Mouse (Mus musculus): ENCODE data around the gene Elf2. TPM values are rescaled to one million over a fixed set of nuclear protein-coding genes. Genes with fewer than 3 reads are reported as not detected.

Elf2 gene
- polyA plus RNA-seq, 1 experiment from 2014 or later, result 39.1 TPM

DNA sequence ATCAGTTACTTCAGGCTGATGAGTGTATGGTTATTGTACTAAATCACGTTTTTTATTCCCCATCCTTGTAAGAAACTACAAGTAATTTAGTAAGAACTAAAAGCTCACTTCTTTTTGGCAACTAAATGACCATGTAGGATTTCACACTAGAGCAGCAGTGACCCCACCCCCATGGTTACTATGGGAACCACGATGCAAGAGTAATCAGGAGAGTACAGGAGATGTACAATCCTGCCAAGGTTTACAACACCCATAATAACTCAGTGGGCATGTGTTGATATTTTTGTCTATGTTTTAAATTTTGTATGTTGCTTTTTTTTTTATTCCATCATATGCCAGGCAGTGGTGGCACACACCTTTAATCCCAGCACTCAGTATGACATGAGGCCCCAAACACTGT, 45.2 kb downstream of the Elf2 start:
- no peaks in the 10 kb centered on the region for H3K9me3 ChIP-seq
- H3K9ac ChIP-seq, result no peak overlapping the region
- no peak overlapping the region for H3K27ac ChIP-seq (replicated peaks)
- H3K4me3 ChIP-seq, result no peak overlapping the region
- peaks cover 6% of the 10 kb centered on the region; the same call in 1 of the 2 replicates for H3K4me1 ChIP-seq (replicated peaks)
- no peak overlapping the region for H3K4me2 ChIP-seq
- peaks cover 8% of the 10 kb centered on the region; the same call in 1 of the 2 replicates for H3K36me3 ChIP-seq
- H3K27me3 ChIP-seq, result no peaks in the 10 kb centered on the region
- 59% methylated on average over 2 of the region's 2 CpGs for WGBS
- no peak for ATAC-seq (ENCODE audit: low read depth)

DNA sequence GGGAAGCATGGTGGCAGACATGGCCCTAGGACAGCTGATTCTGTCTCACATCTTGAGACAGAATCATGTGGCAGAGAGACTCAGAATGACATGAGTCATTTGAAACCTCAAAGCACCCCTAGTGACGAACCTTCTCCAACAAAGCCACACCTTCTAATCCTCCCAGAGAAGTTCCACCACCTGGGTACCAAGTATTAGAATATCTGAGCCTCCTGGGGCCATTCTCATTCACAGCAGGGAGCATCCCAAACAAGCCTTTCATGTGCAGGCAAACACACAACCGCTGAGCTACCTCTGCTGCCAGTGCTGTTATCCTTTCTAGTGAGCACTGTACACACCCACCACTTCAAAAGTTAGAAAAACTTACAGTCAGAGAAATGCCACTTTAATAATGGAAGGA, 46.2 kb downstream of the Elf2 start:
- H3K4me2 ChIP-seq, result no peak overlapping the region
- no peaks in the 10 kb centered on the region for H3K27me3 ChIP-seq
- H3K4me3 ChIP-seq, result no peak overlapping the region
- H3K9ac ChIP-seq, result no peak overlapping the region
- 48% methylated on average over 2 of the region's 2 CpGs for WGBS
- no peak overlapping the region for H3K27ac ChIP-seq (replicated peaks)
- peaks cover 6% of the 10 kb centered on the region; the same call in 1 of the 2 replicates for H3K4me1 ChIP-seq (replicated peaks)
- H3K36me3 ChIP-seq, result peaks cover 8% of the 10 kb centered on the region; the same call in 1 of the 2 replicates
- H3K9me3 ChIP-seq, result no peaks in the 10 kb centered on the region
- ATAC-seq (ENCODE audit: low read depth), result no peak

DNA sequence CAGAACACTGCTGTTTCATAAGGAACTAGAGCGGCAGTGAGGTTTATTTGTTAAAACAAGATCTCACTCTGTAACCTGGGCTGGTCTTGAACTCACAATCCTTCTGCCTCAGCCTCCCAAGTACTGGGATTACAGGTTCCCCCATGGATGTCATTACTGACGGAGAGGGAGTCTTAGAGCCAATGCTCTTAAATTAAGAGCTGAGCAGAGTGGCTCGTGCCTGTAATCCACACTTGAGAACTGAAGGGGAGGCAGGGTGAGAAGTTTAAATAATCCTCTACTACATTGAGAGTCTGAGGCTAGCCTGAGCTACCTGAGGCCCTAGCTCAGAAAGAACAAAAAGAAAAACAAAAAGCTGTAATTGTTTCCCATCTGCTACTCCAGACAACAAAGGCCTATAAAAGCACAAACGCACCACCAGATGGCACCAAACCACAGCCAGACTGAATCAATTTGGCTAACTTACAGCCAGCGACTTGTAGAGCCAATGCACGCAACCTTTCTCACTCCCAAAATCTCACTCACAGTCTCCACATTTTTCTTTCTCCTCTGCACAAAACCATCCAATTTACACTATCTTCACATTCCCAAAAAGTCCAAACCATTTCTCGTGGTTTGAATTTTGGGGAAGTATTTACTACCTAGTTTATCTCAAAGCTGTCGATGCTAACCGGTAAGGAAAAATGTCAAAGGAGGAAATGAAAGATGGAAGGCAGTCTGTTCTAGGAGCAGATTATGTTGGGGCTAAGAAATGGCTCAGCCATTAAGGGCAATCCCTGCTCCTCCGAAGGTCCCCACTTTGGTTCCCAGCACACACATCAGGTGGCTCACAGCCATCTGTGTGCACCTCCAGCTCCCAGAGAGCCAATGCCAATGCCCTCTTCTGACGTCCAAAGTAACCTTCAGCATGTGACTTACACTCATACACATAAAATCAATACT, 51.3 kb downstream of the Elf2 start:
- ATAC-seq (ENCODE audit: low read depth), result peak; percentile 71
- H3K36me3 ChIP-seq, result peaks cover 15% of the 10 kb centered on the region

DNA sequence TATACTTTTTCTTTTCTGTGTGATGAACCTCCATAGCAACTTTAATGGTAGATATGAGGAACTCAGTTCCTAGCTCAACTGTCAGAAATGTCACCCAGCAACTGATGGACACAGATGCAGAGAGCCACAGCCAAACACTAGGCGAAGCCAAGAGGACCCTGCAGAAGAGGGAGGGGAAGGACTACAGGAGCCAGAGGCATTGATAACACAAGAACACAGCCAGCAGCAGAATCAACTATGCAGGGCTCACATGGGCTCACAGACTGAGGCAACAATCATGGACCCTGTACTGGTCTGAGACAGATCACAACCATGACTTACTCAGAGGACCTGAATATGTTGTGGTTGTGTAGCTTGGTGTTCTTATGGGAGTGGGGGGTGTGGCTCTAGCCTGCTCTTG, 56.1 kb downstream of the Elf2 start:
- Histone ChIP-seq H3K4me1 (replicated peaks) (no peaks in the 10 kb centered on the region), H3K9me3 (no peaks in the 10 kb centered on the region), H3K4me3 (no peak overlapping the region), H3K36me3 (peaks cover 10% of the 10 kb centered on the region), H3K27ac (replicated peaks) (no peak overlapping the region), H3K9ac (no peak overlapping the region), H3K4me2 (no peak overlapping the region), H3K27me3 (no peaks in the 10 kb centered on the region)
- WGBS, result 76% methylated on average over 1 of the region's 1 CpGs
- no peak for ATAC-seq (ENCODE audit: low read depth)

More for the DNA sequence above, 51.3 kb downstream of the Elf2 start:
- Histone ChIP-seq H3K27ac (replicated peaks) (peak overlapping the region; percentile 77), H3K9ac (peak overlapping the region; percentile 28; the same call in 1 of the 2 replicates), H3K4me1 (replicated peaks) (no peaks in the 10 kb centered on the region), H3K9me3 (no peaks in the 10 kb centered on the region), H3K27me3 (no peaks in the 10 kb centered on the region), H3K4me3 (no peak overlapping the region), H3K4me2 (no peak overlapping the region)
- WGBS, result 54% methylated on average over 11 of the region's 11 CpGs

DNA sequence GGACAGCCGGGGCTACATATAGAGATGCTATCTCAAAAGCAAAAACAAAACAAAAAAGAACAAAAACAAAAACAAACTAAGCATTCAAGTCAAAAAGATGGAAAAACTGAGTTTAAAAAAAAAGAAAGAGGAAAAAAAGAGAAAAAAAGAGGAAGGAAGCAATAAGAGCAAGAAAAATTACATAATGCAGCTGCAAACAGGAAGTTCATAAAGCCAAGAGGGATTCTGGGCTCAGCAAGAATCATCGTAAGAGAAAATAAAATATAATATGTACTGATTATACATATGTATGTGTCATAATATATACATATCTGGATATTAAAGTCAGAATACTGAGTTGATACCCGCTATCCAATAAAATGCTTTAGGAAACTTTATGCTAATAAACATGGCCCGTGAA, 58.7 kb downstream of the Elf2 start:
- 93% methylated on average over 4 of the region's 4 CpGs for WGBS
- no peak overlapping the region for H3K4me2 ChIP-seq
- no peak overlapping the region for H3K9ac ChIP-seq
- ATAC-seq (ENCODE audit: low read depth), result no peak
- no peaks in the 10 kb centered on the region for H3K9me3 ChIP-seq
- peaks cover 9% of the 10 kb centered on the region for H3K4me1 ChIP-seq (replicated peaks)
- no peak overlapping the region for H3K27ac ChIP-seq (replicated peaks)
- H3K36me3 ChIP-seq, result peaks cover 10% of the 10 kb centered on the region
- H3K4me3 ChIP-seq, result no peak overlapping the region
- H3K27me3 ChIP-seq, result no peaks in the 10 kb centered on the region

DNA sequence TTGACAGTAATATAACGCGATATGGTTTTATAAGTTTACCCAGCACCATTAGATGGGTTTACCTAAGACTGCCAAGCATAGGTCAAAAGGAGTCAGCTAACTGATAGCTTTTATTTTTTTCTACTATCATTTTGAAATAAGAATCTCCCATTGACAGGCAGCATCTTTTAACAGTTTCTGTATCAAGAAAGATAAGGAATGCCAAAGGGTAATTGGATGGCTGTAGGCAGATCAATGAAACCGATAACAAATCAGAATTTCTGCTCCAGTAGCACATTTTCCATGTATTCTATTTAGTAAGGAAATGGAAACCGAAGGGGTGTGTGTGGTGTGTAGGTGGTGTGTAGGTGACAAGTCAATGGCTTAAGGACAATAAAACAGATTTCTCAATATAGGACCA, 62.0 kb downstream of the Elf2 start:
- Histone ChIP-seq H3K9me3 (no peaks in the 10 kb centered on the region), H3K36me3 (no peaks in the 10 kb centered on the region), H3K4me1 (replicated peaks) (peaks cover 21% of the 10 kb centered on the region), H3K27ac (replicated peaks) (no peak overlapping the region), H3K4me2 (no peak overlapping the region), H3K4me3 (no peak overlapping the region), H3K27me3 (no peaks in the 10 kb centered on the region), H3K9ac (no peak overlapping the region)
- WGBS, result 75% methylated on average over 4 of the region's 4 CpGs
- ATAC-seq (ENCODE audit: low read depth), result no peak

DNA sequence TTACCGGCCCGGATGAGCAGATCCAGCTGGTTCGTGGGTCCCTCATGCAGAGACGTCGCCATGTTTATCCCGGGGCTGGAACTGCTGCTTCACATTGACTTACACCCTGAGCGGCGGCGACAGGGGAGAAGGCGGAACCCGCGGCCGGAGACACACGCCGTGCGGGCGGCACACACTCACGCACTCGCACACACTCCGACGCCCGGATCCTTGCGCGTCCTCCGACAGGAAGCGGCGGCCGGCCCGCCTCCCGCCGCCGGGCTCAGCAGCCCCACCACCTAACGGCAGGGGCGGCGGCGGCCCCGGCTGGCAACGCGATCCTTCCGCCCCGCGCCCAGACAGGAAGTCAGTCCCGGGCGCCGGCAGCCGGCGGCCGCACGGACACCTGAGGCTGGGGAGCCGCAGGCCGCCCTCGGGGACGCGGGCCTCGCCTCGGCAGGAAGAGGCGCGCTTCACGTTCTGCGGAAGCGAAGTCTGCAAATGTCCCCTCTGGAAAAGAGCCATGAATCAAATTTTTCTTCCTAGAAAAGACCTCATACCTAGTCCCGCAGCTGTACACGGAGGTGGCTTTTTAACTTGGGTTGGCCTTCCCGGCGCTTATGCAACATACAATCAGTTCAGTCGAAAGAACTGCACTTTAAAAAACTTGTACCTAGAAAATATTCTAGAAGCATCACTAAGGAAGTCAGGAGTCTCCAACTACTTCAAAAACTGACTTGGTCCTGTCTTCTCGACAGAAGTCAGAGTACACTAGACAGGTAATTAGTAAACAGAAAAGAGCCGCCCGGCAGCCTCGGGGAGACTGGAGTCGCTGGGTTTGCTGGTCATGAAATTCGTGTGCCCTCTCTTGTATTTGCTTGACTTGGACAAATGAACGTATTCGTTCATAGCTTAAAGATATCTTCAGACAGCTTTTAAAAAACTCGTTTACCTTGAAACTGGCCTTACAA, 63.0 kb downstream of the Elf2 start:
- WGBS, result under 1% methylated on average over 74 of the region's 75 CpGs
- Histone ChIP-seq H3K9ac (peak overlapping the region; percentile 91), H3K4me2 (peak overlapping the region; percentile 79), H3K27ac (replicated peaks) (peak overlapping the region; percentile 96), H3K27me3 (no peaks in the 10 kb centered on the region), H3K4me1 (replicated peaks) (peaks cover 21% of the 10 kb centered on the region), H3K36me3 (no peaks in the 10 kb centered on the region), H3K9me3 (no peaks in the 10 kb centered on the region), H3K4me3 (peak overlapping the region; percentile 99)
- peak; percentile 60; the same call in 1 of the 2 replicates for ATAC-seq (ENCODE audit: low read depth)

DNA sequence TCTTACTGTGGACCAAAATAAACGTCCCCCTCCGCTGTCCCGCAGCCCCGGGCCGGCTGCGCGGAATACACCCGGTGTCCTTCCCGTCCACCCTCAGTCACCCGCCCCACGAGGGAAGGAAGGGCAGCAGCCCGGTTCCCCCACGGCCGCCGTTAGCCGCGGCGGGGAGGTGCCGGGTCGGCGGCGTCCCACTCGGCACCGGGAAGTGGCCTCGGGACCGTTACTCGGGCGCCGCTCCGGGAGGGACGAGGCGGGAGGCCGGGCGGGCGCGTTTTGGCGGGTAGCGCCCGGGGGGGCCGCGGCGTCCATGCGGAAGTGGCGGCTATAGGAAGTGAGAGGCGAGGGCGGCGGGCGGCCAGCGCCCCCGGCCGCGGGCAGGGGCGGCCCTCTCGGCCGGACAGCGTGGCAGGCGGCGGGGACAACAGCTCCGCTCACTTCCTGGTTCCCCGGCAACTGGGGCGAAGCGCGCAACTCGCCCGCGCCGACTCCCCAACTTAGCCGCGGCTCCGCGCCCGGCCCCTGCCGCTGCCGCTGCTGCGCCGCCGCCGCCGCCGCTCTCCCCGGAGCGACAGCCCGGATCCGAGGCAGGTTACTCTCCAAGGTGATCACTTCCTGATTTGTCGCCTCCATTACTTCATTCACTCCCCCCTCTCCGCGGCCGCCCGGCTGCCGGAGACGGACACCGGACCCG, 63.9 kb downstream of the Elf2 start:
- Histone ChIP-seq H3K4me1 (replicated peaks) (peaks cover 21% of the 10 kb centered on the region), H3K9ac (peak overlapping the region; percentile 91), H3K27me3 (no peaks in the 10 kb centered on the region), H3K36me3 (no peaks in the 10 kb centered on the region), H3K4me3 (peak overlapping the region; percentile 99), H3K4me2 (peak overlapping the region; percentile 79), H3K9me3 (no peaks in the 10 kb centered on the region), H3K27ac (replicated peaks) (peak overlapping the region; percentile 96)
- peak; percentile 72 for ATAC-seq (ENCODE audit: low read depth)
- WGBS, result under 1% methylated on average over 81 of the region's 93 CpGs

DNA sequence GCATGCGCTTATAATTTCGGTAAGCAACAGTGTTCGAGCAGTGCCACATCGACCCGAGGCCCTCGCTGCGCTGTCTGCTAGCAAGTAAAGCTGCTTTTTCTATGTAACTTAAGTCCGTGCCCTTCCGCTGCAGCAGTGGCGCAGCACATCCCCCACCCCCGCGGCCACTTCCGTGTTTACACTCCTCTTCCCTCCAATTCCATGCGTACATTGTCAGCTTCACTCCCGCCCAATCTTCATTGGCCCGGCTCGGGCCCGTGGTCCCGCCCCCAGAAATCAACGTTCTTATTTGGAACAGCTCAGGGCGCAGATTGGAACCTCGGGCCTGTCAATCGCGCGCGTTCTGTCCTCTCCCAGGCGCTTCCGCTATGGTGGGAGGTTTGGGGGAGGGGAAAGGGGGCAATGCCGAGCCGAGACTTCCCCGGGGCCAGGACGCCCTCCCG, 64.5 kb downstream of the Elf2 start:
- Histone ChIP-seq H3K27ac (replicated peaks) (peak overlapping the region; percentile 96), H3K9ac (peak overlapping the region; percentile 91), H3K4me2 (peak overlapping the region; percentile 79), H3K4me1 (replicated peaks) (peaks cover 21% of the 10 kb centered on the region), H3K4me3 (peak overlapping the region; percentile 99), H3K36me3 (no peaks in the 10 kb centered on the region), H3K9me3 (no peaks in the 10 kb centered on the region), H3K27me3 (no peaks in the 10 kb centered on the region)
- peak; percentile 98 for ATAC-seq (ENCODE audit: low read depth)
- under 1% methylated on average over 33 of the region's 33 CpGs for WGBS

DNA sequence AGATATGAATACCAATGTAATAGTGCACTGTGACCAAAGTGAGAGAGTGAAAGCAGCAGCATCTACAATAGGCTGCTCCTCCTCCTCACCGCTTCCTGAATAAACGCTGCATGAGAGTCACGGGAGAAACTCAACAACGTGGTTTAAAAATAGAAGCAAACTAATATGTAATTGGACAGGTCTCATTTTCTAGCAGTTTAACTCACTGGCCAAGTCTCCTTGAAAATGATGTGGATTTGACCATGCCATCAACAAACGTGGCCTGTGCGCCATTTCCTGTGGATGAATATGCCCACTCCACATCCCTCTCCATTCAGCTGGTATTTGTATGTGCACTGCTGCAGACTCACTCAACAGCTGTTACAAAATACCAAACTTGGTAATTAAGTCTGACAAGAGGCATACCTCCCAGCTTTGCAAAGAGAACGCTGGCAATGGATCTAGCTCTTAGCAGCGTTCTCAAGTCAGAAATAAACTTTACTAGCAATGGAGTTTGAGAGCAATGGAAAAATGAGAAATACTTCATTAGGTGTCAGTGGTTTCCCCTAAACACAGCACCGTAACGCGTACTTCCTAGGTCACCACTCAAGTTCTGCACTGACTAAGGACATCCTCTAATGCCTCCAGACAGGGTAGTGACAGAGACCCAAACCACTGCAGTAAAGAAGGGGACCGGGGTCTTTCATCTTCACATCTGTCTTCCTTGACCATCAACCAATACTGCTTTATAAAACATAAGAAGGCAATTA, 70.2 kb downstream of the Elf2 start:
- Histone ChIP-seq H3K9me3 (no peaks in the 10 kb centered on the region), H3K27me3 (no peaks in the 10 kb centered on the region), H3K9ac (no peak overlapping the region), H3K4me1 (replicated peaks) (peaks cover 6% of the 10 kb centered on the region), H3K27ac (replicated peaks) (no peak overlapping the region), H3K4me3 (no peak overlapping the region), H3K4me2 (no peak overlapping the region), H3K36me3 (peaks cover 10% of the 10 kb centered on the region)
- WGBS, result 91% methylated on average over 12 of the region's 12 CpGs
- ATAC-seq (ENCODE audit: low read depth), result no peak

DNA sequence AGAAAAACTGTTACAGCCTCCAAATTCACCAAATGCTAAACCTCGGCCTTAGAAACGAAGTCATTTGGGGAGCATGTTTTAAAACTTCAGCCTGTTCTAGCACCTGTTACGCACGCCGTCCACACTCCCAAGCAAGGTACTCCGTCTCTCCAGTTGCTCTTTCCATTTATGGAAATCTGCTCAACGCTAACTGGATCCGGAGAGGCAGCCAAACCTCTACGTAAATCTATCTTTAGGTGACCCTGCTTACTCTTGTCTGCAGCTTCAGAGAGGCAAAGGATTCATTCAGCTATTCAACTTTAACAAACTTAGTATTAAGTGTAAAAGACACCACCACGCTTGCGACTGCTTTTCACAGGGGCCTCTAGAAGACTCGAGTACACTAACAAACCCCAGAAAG, 72.0 kb downstream of the Elf2 start:
- no peaks in the 10 kb centered on the region for H3K27me3 ChIP-seq
- peaks cover 27% of the 10 kb centered on the region for H3K36me3 ChIP-seq
- ATAC-seq (ENCODE audit: low read depth), result no peak
- no peak overlapping the region for H3K9ac ChIP-seq
- H3K4me1 ChIP-seq (replicated peaks), result no peaks in the 10 kb centered on the region
- no peaks in the 10 kb centered on the region for H3K9me3 ChIP-seq
- 90% methylated on average over 12 of the region's 12 CpGs for WGBS
- no peak overlapping the region for H3K27ac ChIP-seq (replicated peaks)
- no peak overlapping the region for H3K4me3 ChIP-seq
- H3K4me2 ChIP-seq, result no peak overlapping the region
